Mouse (Mus musculus): Measurements from ENCODE around the gene Plekhg2. TPM values are rescaled to one million over a fixed set of nuclear protein-coding genes. Genes with fewer than 3 reads are reported as not detected.
A peak's percentile ranks its signal among the peaks of the same experiment; 100 is the strongest.

The Plekhg2 gene
- polyA plus RNA-seq, 1 experiment from 2014 or later: 54.4 TPM

DNA sequence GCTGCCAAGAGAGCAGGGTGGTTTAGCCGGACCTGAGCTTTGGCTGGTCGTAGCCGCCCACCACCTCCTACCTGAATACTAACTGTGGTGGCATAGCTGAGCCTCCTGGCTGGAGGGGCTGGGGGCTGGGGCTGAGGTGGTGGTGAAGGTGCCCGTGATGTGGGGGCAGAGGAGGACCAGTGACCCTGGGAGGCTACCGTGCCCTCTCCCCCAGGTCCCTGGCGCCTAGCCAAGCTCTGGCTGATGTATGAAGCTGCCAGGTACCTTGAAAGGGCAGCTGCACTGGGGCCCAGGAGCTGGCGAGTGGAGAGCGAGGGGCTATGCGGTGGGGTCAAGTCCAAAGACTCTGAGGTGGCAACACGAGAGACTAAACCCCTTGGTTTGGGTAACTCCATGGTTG is 12.5 kb downstream of the Plekhg2 start:
- Histone ChIP-seq H3K4me3 (no peak overlapping the region), H3K9ac (no peak overlapping the region), H3K4me1 (peaks cover 29% of the 10 kb centered on the region), H3K9me3 (no peaks in the 10 kb centered on the region), H3K36me3 (peaks cover 62% of the 10 kb centered on the region), H3K4me2 (no peak overlapping the region), H3K27me3 (no peaks in the 10 kb centered on the region), H3K27ac (no peak overlapping the region)
- no peak for ATAC-seq (ENCODE audit: insufficient number of reproducible peaks, low FRiP score, low TSS enrichment, low read depth)
- WGBS: 91% methylated on average over 10 of the region's 10 CpGs

- no peaks in the 10 kb centered on the region for H3K27me3 ChIP-seq
- no peak overlapping the region for H3K9ac ChIP-seq
- H3K4me1 ChIP-seq: peaks cover 29% of the 10 kb centered on the region
- ATAC-seq (ENCODE audit: insufficient number of reproducible peaks, low FRiP score, low TSS enrichment, low read depth): no peak
- H3K36me3 ChIP-seq: peaks cover 62% of the 10 kb centered on the region
- 48% methylated on average over 7 of the region's 7 CpGs for WGBS
- no peak overlapping the region for H3K4me2 ChIP-seq
- H3K27ac ChIP-seq: peak overlapping the region; percentile 80
- H3K4me3 ChIP-seq: no peak overlapping the region
- no peaks in the 10 kb centered on the region for H3K9me3 ChIP-seq
Observed at GRCm38 (mm10) chr7:28358431-28358830, 14.0 kb downstream of the Plekhg2 start.

- no peaks in the 10 kb centered on the region for H3K27me3 ChIP-seq
- H3K9me3 ChIP-seq: no peaks in the 10 kb centered on the region
- no peak for ATAC-seq (ENCODE audit: insufficient number of reproducible peaks, low FRiP score, low TSS enrichment, low read depth)
- H3K4me2 ChIP-seq: no peak overlapping the region
- peaks cover 64% of the 10 kb centered on the region for H3K36me3 ChIP-seq
- peak overlapping the region; percentile 80 for H3K27ac ChIP-seq
- peaks cover 30% of the 10 kb centered on the region for H3K4me1 ChIP-seq
- no peak overlapping the region for H3K9ac ChIP-seq
- WGBS: 7% methylated on average over 5 of the region's 5 CpGs
- no peak overlapping the region for H3K4me3 ChIP-seq
Observed at GRCm38 (mm10) chr7:28357984-28358383, 14.4 kb downstream of the Plekhg2 start.

DNA sequence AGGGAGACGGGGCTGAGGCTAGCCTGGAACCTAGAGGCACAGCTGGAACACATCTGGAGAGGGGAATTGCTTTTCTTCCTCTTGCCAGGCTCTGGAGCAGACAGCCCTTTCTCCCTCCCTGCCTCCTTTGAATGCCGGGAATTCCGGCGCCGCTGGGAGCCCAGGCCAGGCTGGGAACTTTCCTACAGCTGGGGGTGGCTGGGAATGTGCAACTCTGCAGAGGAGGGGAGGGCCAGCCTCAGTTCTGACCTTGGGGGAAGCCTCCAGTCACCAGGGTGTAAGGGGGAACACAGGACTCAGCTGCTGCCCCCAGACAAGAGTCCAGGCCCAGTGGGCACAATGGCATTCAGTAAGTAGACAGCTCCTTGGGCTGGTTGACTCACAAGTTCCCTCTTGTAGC is 15.4 kb downstream of the Plekhg2 start:
- no peaks in the 10 kb centered on the region for H3K9me3 ChIP-seq
- no peaks in the 10 kb centered on the region for H3K27me3 ChIP-seq
- peak overlapping the region; percentile 80 for H3K27ac ChIP-seq
- 6% methylated on average over 5 of the region's 5 CpGs for whole genome bisulfite sequencing
- no peak overlapping the region for H3K4me2 ChIP-seq
- H3K9ac ChIP-seq: no peak overlapping the region
- H3K4me1 ChIP-seq: peaks cover 34% of the 10 kb centered on the region
- ATAC-seq (ENCODE audit: insufficient number of reproducible peaks, low FRiP score, low TSS enrichment, low read depth): peak; percentile 64
- H3K4me3 ChIP-seq: no peak overlapping the region
- H3K36me3 ChIP-seq: peaks cover 62% of the 10 kb centered on the region

DNA sequence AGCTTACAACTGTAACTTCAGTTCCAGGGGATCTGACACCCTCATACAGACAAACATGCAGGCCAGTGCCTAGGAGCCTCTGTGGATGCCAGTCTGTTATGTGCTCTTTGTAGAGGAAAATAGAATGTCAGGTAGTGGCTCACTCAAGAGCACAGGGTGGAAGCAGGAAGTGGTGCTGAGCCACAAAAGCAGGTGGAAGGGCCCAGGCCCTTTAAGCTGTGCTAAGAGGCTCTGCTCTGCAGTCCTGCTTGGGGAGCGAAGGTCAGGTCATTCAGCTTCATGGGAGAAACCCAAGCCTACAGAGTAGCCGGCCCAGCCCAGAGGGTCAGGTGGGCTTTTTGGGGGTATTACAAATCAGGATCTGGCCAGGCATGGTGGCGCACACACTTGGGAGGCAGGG is 17.2 kb downstream of the Plekhg2 start:
- Histone ChIP-seq H3K27ac (no peak overlapping the region), H3K4me1 (peaks cover 41% of the 10 kb centered on the region), H3K4me2 (no peak overlapping the region), H3K4me3 (no peak overlapping the region), H3K27me3 (no peaks in the 10 kb centered on the region), H3K9me3 (no peaks in the 10 kb centered on the region), H3K36me3 (peaks cover 50% of the 10 kb centered on the region), H3K9ac (no peak overlapping the region)
- no peak for ATAC-seq (ENCODE audit: insufficient number of reproducible peaks, low FRiP score, low TSS enrichment, low read depth)
- WGBS: 86% methylated on average over 3 of the region's 3 CpGs

DNA sequence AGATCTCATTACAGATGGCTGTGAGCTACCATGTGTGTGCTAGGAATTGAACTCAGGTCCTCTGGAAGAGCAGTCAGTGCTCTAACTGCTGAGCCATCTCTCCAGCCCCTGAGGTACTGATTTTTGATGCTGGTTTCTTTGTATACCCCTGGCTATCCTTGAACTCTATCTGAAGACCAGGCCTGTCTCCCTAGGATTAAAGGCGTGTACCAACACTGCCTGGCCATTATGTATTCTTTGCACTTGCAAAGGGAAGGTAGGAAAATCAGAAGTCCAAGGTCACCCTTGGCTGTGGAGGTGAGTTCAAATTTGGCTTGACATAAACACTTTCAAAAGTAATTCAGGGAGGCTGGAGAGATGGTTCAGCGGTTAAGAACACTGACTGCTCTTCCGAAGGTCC is 17.8 kb downstream of the Plekhg2 start:
- WGBS: 91% methylated on average over 3 of the region's 3 CpGs
- ATAC-seq (ENCODE audit: insufficient number of reproducible peaks, low FRiP score, low TSS enrichment, low read depth): no peak
- peaks cover 43% of the 10 kb centered on the region for H3K36me3 ChIP-seq

GRCm38 (mm10) chr7:28354113-28354581 is 18.3 kb downstream of the Plekhg2 start:
- Histone ChIP-seq H3K27ac (no peak overlapping the region), H3K27me3 (no peaks in the 10 kb centered on the region), H3K9ac (no peak overlapping the region), H3K4me3 (no peak overlapping the region), H3K36me3 (peaks cover 39% of the 10 kb centered on the region), H3K9me3 (no peaks in the 10 kb centered on the region), H3K4me1 (peaks cover 45% of the 10 kb centered on the region), H3K4me2 (no peak overlapping the region)
- ATAC-seq (ENCODE audit: insufficient number of reproducible peaks, low FRiP score, low TSS enrichment, low read depth): no peak
- WGBS: 87% methylated on average over 3 of the region's 3 CpGs

More for the DNA sequence above, 17.8 kb downstream of the Plekhg2 start:
- no peak overlapping the region for H3K4me2 ChIP-seq
- no peak overlapping the region for H3K27ac ChIP-seq
- H3K27me3 ChIP-seq: no peaks in the 10 kb centered on the region
- peaks cover 42% of the 10 kb centered on the region for H3K4me1 ChIP-seq
- no peak overlapping the region for H3K9ac ChIP-seq
- H3K4me3 ChIP-seq: no peak overlapping the region
- H3K9me3 ChIP-seq: no peaks in the 10 kb centered on the region

DNA sequence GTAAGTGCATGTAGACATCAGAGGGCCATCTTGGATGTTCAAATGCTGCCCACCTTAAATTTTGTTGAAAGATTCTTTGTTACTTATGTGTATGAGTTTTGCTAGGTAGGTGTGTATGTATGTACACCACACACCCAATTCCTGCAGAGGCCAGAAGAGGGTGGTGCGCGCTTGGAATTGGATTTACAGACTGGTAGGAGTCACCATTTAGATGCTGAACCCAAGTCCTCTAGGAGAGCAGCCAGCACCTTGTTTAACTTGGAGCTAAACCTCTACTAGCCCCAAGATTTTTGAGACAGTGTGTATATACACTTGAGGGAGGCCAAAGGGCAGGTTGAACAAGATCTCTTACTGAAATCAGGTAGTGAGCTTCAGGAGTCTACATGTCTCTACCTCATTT is 19.1 kb downstream of the Plekhg2 start:
- Histone ChIP-seq H3K4me2 (no peak overlapping the region), H3K36me3 (peaks cover 36% of the 10 kb centered on the region), H3K4me3 (no peak overlapping the region), H3K27me3 (no peaks in the 10 kb centered on the region), H3K27ac (no peak overlapping the region), H3K4me1 (peaks cover 44% of the 10 kb centered on the region), H3K9ac (no peak overlapping the region), H3K9me3 (no peaks in the 10 kb centered on the region)
- ATAC-seq (ENCODE audit: insufficient number of reproducible peaks, low FRiP score, low TSS enrichment, low read depth): no peak
- WGBS: 91% methylated on average over 2 of the region's 2 CpGs

DNA sequence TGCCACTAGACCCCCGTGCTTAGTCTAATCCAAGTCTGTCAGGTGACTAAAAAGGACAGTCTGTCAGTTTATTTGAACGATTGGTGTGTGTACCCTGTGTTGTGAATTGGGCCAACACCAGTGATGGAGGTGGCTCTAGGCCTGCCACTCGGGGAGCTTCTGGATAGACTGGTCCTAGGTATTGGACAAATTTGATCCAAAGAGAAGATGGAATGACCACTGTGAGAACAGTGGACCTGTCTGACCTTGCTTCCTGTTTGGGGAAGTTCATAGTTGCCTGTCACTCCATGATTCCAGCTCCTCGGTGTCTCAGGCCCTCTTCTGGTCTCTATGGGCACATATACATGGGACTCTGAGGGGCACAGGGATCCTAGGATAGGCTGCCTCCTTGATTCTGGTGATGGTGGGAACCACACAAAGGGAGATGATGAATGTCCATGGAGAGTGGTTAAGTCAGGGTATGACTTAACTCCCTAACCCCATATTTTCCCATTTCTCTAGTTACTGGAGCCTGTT is 20.7 kb downstream of the Plekhg2 start:
- Histone ChIP-seq H3K4me3 (peak overlapping the region; percentile 85), H3K4me1 (peaks cover 30% of the 10 kb centered on the region), H3K36me3 (peaks cover 36% of the 10 kb centered on the region), H3K9me3 (no peaks in the 10 kb centered on the region), H3K27ac (no peak overlapping the region), H3K4me2 (peak overlapping the region; percentile 70), H3K27me3 (no peaks in the 10 kb centered on the region), H3K9ac (peak overlapping the region; percentile 95)
- ATAC-seq (ENCODE audit: insufficient number of reproducible peaks, low FRiP score, low TSS enrichment, low read depth): no peak
- 37% methylated on average over 4 of the region's 4 CpGs for WGBS

DNA sequence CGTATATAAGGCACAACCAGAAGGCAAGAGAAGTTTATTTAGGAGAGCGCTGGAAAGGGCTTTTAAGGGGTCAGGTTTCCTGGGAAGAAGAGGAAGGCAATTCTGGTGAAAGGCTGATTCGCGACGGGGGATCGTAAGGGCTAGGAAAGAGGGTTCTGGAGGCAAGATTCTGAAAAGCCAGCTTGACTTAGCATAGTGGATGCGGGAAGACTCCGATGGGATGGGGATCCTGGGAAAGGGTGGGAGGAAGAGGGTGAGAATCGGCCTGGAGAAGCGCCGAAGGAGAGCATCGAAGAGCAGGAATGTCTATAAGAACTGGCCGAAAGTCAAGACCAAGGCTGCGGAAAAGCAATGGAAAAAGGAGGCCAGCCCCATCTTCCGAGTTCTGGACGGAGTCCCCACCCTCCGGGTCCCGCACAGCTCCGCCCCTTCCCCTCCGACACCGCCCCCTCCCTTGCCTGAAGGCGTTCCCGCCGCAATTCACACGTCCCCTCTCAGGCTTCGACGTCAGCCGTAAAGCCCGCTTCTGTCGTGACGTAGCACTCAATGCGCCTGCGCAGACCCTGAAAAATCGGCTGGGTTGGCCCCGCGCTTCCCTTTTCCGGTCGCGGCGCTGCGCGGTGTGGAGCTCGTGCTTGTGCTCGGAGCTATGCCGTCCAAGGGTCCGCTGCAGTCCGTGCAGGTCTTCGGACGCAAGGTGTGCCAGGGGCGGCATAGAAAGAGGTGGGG is 22.1 kb downstream of the Plekhg2 start, which contains the start of gene Rps16:
Gene Rps16 (plus strand): TSS at position 498 of the 729 bp plus-strand sequence.
- H3K9ac ChIP-seq: peak within 1 kb of the TSS; percentile 95
- H3K4me2 ChIP-seq: peak within 1 kb of the TSS; percentile 70
- H3K4me3 ChIP-seq: peak within 1 kb of the TSS; percentile 85
- ATAC-seq (ENCODE audit: insufficient number of reproducible peaks, low FRiP score, low TSS enrichment, low read depth): peak; percentile 93
- H3K36me3 ChIP-seq: peaks cover 35% of the 10 kb centered on the region
- under 1% methylated on average over 43 of the region's 50 CpGs for WGBS
- H3K9me3 ChIP-seq: no peaks in the 10 kb centered on the region
- no peaks in the 10 kb centered on the region for H3K27me3 ChIP-seq
- H3K4me1 ChIP-seq: peaks cover 27% of the 10 kb centered on the region
- peak within 1 kb of the TSS; percentile 95 for H3K27ac ChIP-seq

DNA sequence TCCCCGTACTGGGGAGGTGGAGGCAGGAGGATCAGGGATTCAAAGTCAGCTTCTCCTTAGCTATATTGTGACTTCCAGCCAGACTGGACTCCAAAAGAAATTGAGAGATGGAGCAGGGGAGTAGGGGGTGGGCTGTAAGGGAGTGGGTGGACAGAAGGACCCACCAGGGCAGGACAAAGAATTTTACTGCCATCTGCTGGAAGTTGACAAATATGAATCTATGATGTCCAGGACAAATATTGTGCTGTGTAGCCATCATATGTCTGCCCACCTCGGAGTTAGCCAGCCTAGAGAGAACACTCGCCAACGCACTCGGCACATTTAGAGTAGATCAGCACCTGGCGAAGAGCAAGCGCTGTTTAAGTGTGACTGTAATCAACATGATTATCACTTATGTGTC is 23.8 kb downstream of the Plekhg2 start:
- no peak overlapping the region for H3K4me3 ChIP-seq
- peaks cover 30% of the 10 kb centered on the region for H3K4me1 ChIP-seq
- WGBS: 85% methylated on average over 7 of the region's 7 CpGs

GRCm38 (mm10) chr7:28347746-28348145 is 24.7 kb downstream of the Plekhg2 start:
- Histone ChIP-seq H3K36me3 (peaks cover 11% of the 10 kb centered on the region), H3K27ac (no peak overlapping the region), H3K4me1 (peaks cover 28% of the 10 kb centered on the region), H3K27me3 (no peaks in the 10 kb centered on the region), H3K4me2 (no peak overlapping the region), H3K9ac (no peak overlapping the region), H3K9me3 (no peaks in the 10 kb centered on the region), H3K4me3 (no peak overlapping the region)
- 74% methylated on average over 3 of the region's 3 CpGs for WGBS
- ATAC-seq (ENCODE audit: insufficient number of reproducible peaks, low FRiP score, low TSS enrichment, low read depth): no peak

More for the DNA sequence above, 23.8 kb downstream of the Plekhg2 start:
- Histone ChIP-seq H3K27me3 (no peaks in the 10 kb centered on the region), H3K9ac (no peak overlapping the region), H3K36me3 (peaks cover 20% of the 10 kb centered on the region), H3K4me2 (no peak overlapping the region), H3K9me3 (no peaks in the 10 kb centered on the region), H3K27ac (no peak overlapping the region)
- ATAC-seq (ENCODE audit: insufficient number of reproducible peaks, low FRiP score, low TSS enrichment, low read depth): no peak

All from limb, embryonic 15.5 days (tissue).